7 mouse cellular contexts compared by ENCODE assay signal in the genomic region with DNA sequence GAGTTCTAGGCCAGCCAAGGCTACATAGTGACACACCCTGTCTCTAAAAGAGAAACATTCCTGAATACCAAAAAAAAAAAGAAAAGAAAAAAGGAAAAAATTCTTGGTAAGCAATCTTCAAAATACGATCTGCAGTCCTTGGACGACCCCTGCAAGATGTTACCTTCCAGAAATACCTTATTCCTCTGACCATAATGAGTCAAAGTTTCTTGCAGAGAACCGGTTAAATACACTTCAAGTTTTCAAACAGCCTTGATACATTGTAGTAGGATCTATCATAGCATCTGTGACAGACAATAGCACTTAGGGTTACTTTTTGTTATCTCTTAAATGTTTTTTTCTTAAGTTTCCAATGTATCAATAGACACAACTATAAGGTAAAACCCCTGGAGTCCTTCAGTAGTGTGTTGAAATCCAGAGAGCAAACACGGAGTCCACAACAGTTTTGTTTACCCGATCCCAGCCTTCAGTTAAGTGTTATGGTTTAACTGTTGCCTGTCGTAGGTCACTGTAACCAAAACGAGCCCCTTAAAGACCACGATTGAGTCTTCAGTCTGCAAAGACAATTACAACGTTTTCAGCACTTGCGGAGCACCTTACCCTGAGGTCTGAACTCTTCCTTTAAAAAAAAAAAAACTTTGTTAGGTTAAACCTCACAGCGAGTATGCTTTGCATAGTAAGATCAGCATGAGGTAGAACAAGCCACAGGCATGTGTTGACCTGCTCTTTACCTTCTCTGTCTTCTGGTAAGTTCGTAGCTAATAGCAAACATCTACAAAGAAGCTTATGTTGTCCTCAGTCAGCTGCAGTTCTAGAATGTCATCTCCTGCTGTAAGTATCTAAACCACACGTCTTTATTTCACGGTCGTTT. TPM values are rescaled to one million over a fixed set of nuclear protein-coding genes. Genes with fewer than 3 reads are reported as not detected.
A peak's percentile ranks its signal among the peaks of the same experiment; 100 is the strongest.
DNase-seq lines count a peak whose midpoint lies in the region; ATAC-seq and TF ChIP-seq lines count a peak whose summit lies in the region.

No protein-coding gene starts in this region.

- peak overlapping the region; percentile 97 for H3K27ac ChIP-seq in lung, postnatal 0 days (ENCODE audit: low read length)
- peak overlapping the region; percentile 98 for H3K27ac ChIP-seq in embryonic facial prominence, embryonic 14.5 days (replicated peaks; ENCODE audit: low read depth, low read length)
- H3K27ac ChIP-seq in limb, embryonic 11.5 days (replicated peaks; ENCODE audit: low read depth, low read length): peak overlapping the region; percentile 96
- peak overlapping the region; percentile 97 for H3K27ac ChIP-seq in stomach, embryonic 15.5 days

- peak overlapping the region; percentile 96 for H3K4me3 ChIP-seq in lung, postnatal 0 days (ENCODE audit: low read depth, low read length)
- H3K4me3 ChIP-seq in embryonic facial prominence, embryonic 14.5 days (ENCODE audit: low read depth, low read length): peak overlapping the region; percentile 91
- H3K4me3 ChIP-seq in limb, embryonic 11.5 days (ENCODE audit: low read depth, low read length): peak overlapping the region; percentile 73
- H3K4me3 ChIP-seq in stomach, embryonic 15.5 days (replicated peaks): peak overlapping the region; percentile 90

- no peaks in the 10 kb centered on the region for H3K27me3 ChIP-seq in lung, postnatal 0 days (replicated peaks; ENCODE audit: insufficient read depth, low read length)
- H3K27me3 ChIP-seq in embryonic facial prominence, embryonic 14.5 days (replicated peaks; ENCODE audit: control insufficient read depth, insufficient read depth, low read length): no peaks in the 10 kb centered on the region
- H3K27me3 ChIP-seq in limb, embryonic 11.5 days (ENCODE audit: control insufficient read depth, insufficient read depth, low read length): no peaks in the 10 kb centered on the region
- no peaks in the 10 kb centered on the region for H3K27me3 ChIP-seq in stomach, embryonic 15.5 days (replicated peaks)

- peak overlapping the region; percentile 4; the same call in 1 of the 2 replicates for H3K9ac ChIP-seq in lung, postnatal 0 days (replicated peaks; ENCODE audit: low read depth)
- H3K9ac ChIP-seq in embryonic facial prominence, embryonic 14.5 days (ENCODE audit: low read depth, low read length): peak overlapping the region; percentile 98
- H3K9ac ChIP-seq in limb, embryonic 11.5 days (ENCODE audit: low read length): peak overlapping the region; percentile 93
- H3K9ac ChIP-seq in stomach, embryonic 15.5 days: peak overlapping the region; percentile 94; the same call in 1 of the 2 replicates

- no peak for TF ChIP-seq EP300 in lung, postnatal 0 days (IDR thresholded peaks at IDR 0.05)

- peak overlapping the region; percentile 65 for H3K4me2 ChIP-seq in lung, postnatal 0 days (replicated peaks; ENCODE audit: low read depth, low read length)
- peak overlapping the region; percentile 72 for H3K4me2 ChIP-seq in embryonic facial prominence, embryonic 14.5 days (ENCODE audit: low read depth, low read length)
- peak overlapping the region; percentile 42 for H3K4me2 ChIP-seq in limb, embryonic 11.5 days (ENCODE audit: low read depth, severe bottlenecking)
- H3K4me2 ChIP-seq in stomach, embryonic 15.5 days: peak overlapping the region; percentile 66

- TF ChIP-seq CTCF in lung, postnatal 0 days (IDR thresholded peaks at IDR 0.05): no peak

- 35% methylated on average over 15 of the region's 15 CpGs for WGBS in lung, postnatal 0 days
- WGBS in embryonic facial prominence, embryonic 14.5 days: 31% methylated on average over 15 of the region's 15 CpGs
- 50% methylated on average over 15 of the region's 15 CpGs for WGBS in limb, embryonic 11.5 days
- 31% methylated on average over 15 of the region's 15 CpGs for WGBS in stomach, embryonic 15.5 days

- DNase-seq in lung, postnatal 0 days (ENCODE audit: low spot score): peak; percentile 28
- no peak for DNase-seq in lung, postnatal 14 days
- peak; percentile 23 for DNase-seq in embryonic facial prominence, embryonic 14.5 days (ENCODE audit: low spot score)
- no peak for DNase-seq in limb, embryonic 11.5 days (ENCODE audit: low spot score)
- DNase-seq in urinary bladder, postnatal 14 days (ENCODE audit: low spot score): no peak
- DNase-seq in right cerebral cortex, postnatal 10 days (ENCODE audit: low spot score in 2 of 2): no peak

- no peaks in the 10 kb centered on the region for H3K4me1 ChIP-seq in lung, postnatal 0 days (ENCODE audit: insufficient read depth, low read depth, low read length)
- H3K4me1 ChIP-seq in embryonic facial prominence, embryonic 14.5 days (ENCODE audit: control insufficient read depth, insufficient read depth, low read length): peaks cover 6% of the 10 kb centered on the region
- H3K4me1 ChIP-seq in limb, embryonic 11.5 days (ENCODE audit: control insufficient read depth, insufficient read depth, low read length): peaks cover 4% of the 10 kb centered on the region; the same call in 1 of the 2 replicates
- H3K4me1 ChIP-seq in stomach, embryonic 15.5 days: 0 out of 2 replicates have a peak, but pooled peaks cover 4% of the 10 kb centered on the region

- no peak for ATAC-seq in lung, postnatal 0 days
- no peak for ATAC-seq in embryonic facial prominence, embryonic 14.5 days (ENCODE audit: low read depth)
- ATAC-seq in limb, embryonic 11.5 days (ENCODE audit: insufficient number of reproducible peaks, low FRiP score, low TSS enrichment, low read depth): no peak
- ATAC-seq in stomach, embryonic 15.5 days (ENCODE audit: insufficient read depth, low FRiP score, low read depth): no peak

- H3K9me3 ChIP-seq in lung, postnatal 0 days (ENCODE audit: low read length): no peaks in the 10 kb centered on the region
- H3K9me3 ChIP-seq in embryonic facial prominence, embryonic 14.5 days (ENCODE audit: control insufficient read depth, low read length): no peaks in the 10 kb centered on the region
- no peaks in the 10 kb centered on the region for H3K9me3 ChIP-seq in limb, embryonic 11.5 days (ENCODE audit: control insufficient read depth, low read length)
- H3K9me3 ChIP-seq in stomach, embryonic 15.5 days: no peaks in the 10 kb centered on the region

- H3K36me3 ChIP-seq in lung, postnatal 0 days (ENCODE audit: insufficient read depth, low read length): no peaks in the 10 kb centered on the region
- no peaks in the 10 kb centered on the region for H3K36me3 ChIP-seq in embryonic facial prominence, embryonic 14.5 days (ENCODE audit: control insufficient read depth, insufficient read depth, low read length)
- H3K36me3 ChIP-seq in limb, embryonic 11.5 days (ENCODE audit: control insufficient read depth, insufficient read depth, low read length): no peaks in the 10 kb centered on the region
- H3K36me3 ChIP-seq in stomach, embryonic 15.5 days: no peaks in the 10 kb centered on the region

RNA-seq across cellular contexts. Expression of a gene that starts 0.8 kb away (rescaled TPM):
- polyA plus RNA-seq in lung, postnatal 0 days (2015; fragmentation: Nextera tagmentation; extraction: Ambion mirVana): 28.2 and 29.6 TPM in 2 replicates
- 41.4 and 41.9 TPM in 2 replicates for polyA plus RNA-seq in embryonic facial prominence, embryonic 14.5 days (2014; fragmentation: Nextera tagmentation; extraction: Ambion mirVana)
- polyA plus RNA-seq in limb, embryonic 11.5 days (2014; fragmentation: Nextera tagmentation; extraction: Ambion mirVana): 38.1 and 44.3 TPM in 2 replicates
- 36.7 TPM in 2 replicates for polyA plus RNA-seq in stomach, embryonic 15.5 days (2015; fragmentation: Nextera tagmentation; extraction: Ambion mirVana)

Comparison
In these comparisons a context has a peak if more than half of its experiments do, and no peak if none do; other contexts are left out.
1. DNase-seq: peak in lung, postnatal 0 days (single experiment) and embryonic facial prominence, embryonic 14.5 days (single experiment); none in lung, postnatal 14 days (single experiment), limb, embryonic 11.5 days (single experiment), urinary bladder, postnatal 14 days (single experiment) and right cerebral cortex, postnatal 10 days (0 of 2).
2. H3K9ac ChIP-seq: peak in every context shown above with its lines; median percentile 98 in embryonic facial prominence, embryonic 14.5 days; 94 in stomach, embryonic 15.5 days; 93 in limb, embryonic 11.5 days; 4 in lung, postnatal 0 days.
3. Peak in every context shown above with its lines, with median percentiles within 50 percentile points of each other: H3K27ac ChIP-seq, H3K4me2 ChIP-seq and H3K4me3 ChIP-seq.